Mouse (Mus musculus): ENCODE data around the gene Neo1.
"Not testable (repeated sequence)": the region's sequence is repeated elsewhere in the genome, so short reads cannot be mapped to it uniquely, and the experiment has no call there.

Neo1 gene

GRCm38 (mm10) chr9:58989255-58989928, 46.8 kb downstream of the Neo1 start:
- no peak for DNase-seq (ENCODE audit: inconsistent ontology term)

DNA sequence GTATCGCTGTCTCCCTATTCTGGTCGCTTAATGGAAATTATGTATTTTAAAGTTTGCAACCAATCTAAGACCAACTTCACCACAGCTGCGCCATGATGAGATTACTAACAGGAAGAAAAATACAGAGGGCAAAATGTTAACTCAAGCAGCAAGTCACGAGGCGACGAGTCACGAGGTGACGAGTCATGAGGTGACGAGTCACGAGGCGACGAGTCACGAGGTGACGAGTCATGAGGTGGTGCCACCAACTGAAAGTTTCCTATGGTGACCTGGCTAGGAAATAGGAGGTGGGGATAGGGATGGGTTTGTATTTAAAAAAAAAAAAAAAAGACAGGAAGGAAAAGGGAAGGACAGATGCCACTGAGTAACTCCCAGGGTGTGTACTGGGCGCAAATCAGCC, 57.2 kb downstream of the Neo1 start:
- peak; percentile 60 for DNase-seq (ENCODE audit: inconsistent ontology term)

- DNase-seq (ENCODE audit: inconsistent ontology term) = not testable (repeated sequence)
Observed at GRCm38 (mm10) chr9:58971154-58971553, 65.1 kb downstream of the Neo1 start.

- no peak for DNase-seq (ENCODE audit: inconsistent ontology term)
Observed at GRCm38 (mm10) chr9:58967371-58967770, 68.9 kb downstream of the Neo1 start.

- no peak for DNase-seq (ENCODE audit: inconsistent ontology term)
Observed at GRCm38 (mm10) chr9:58955507-58955906, 80.7 kb downstream of the Neo1 start.

DNA sequence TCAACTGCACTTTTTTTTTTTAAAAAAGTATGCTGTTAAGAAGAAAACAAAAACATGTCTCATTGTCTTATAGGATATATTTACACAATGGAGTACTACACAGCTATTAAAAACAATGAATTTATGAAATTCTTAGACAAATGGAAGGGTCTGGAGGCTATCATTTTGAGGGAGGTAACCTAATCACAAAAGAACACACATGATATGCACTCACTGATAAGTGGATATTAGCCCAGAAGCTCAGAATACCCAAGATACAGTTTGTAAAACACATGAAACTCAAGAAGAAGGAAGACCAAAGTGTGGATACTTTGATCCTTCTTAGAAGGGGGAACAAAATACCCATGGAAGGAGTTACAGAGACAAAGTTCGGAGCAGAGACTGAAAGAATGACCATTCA, 90.3 kb downstream of the Neo1 start:
- DNase-seq (ENCODE audit: inconsistent ontology term) = not testable (repeated sequence)

DNA sequence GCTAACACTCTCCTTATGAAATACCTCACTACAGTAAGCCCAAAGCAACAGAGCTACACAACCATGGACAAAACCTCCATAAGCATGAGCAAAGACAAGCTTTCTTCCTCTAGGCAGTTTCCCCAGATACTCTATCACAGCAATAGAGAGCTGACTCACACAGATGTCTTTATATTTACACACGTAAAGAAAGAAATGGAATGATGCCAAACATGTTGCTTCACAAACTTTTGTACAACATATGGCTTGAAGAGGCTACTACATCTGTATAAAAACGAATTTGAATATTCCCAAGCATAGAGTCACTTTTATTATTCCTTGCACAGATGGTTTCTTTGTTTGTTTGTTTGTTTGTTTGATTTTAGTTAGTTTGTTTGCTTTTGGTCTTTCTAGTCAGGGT, 101.5 kb downstream of the Neo1 start:
- DNase-seq (ENCODE audit: inconsistent ontology term) = no peak

DNA sequence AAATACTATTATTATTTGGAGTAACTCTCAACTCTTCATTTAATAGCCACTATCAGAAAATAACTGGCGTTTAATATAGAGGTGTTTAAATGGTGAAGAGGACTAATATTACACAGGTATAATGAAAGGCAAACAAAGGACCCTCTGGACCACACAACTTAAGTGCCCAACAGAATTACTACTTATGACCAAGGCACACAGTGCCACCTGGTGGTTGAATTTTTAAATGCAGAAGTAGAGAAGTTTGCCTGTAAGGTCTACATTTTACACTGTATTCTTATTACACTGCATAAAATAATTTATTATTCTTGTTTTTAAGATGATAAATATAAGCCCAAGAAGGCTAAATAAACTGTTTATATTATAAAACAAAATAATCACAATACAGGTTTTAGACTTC, 108.1 kb downstream of the Neo1 start:
- DNase-seq (ENCODE audit: inconsistent ontology term) = peak; percentile 36

DNA sequence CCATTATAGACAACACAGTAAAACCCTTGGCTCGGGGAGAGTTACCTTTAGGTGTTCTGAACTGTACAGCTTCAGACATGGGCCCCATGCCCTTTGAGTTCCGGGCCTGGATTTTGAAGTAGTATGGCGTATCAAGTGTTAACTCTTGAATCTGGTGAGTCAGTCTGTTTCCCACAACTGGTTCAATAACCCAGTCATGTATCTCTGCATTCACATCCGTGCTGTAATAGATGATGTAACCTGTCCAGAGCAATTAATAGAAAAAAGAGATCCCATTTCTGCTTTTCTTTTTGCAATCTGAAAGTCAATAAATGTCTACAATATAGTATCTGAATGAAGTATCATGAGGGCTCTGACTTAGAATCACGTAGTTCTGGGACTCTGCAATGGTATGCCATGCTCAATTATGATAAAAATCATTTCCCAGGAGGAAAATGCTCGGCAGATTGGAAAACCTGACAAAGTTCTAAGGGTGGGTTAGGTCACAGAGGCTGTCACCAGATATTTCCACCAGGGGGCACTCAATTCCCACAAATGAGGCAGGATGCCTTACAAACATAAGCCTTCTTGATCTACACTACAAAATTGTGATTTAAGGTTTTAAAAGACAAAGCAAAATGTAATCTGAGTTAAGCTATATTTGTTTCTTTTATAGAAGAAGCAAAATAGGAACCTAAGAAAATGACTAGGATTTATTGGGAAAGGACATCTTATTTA, 133.2 kb downstream of the Neo1 start:
- DNase-seq (ENCODE audit: inconsistent ontology term) = peak; percentile 49

DNA sequence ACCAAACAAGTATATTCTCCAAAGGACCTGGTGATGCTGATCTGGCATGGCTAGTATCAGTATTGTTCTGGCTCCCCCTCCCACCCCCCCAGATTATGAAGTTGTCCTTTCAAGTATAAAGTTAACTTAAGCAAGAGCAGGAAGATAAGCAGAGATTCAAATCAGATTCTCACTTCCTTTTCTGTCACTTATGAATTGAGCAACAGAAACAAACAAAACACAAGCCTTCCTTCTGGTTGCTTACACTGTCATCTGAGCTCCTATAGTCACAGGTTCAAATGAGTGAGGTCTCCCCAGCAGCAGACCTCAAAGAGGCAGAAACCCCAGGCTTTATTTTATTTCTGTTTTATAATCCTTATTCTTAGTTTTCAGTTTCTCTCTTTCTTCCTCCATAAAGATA, 136.6 kb downstream of the Neo1 start:
- DNase-seq (ENCODE audit: inconsistent ontology term) = no peak

- DNase-seq (ENCODE audit: inconsistent ontology term) = no peak
Observed at GRCm38 (mm10) chr9:58891840-58892640, 144.2 kb downstream of the Neo1 start.

DNA sequence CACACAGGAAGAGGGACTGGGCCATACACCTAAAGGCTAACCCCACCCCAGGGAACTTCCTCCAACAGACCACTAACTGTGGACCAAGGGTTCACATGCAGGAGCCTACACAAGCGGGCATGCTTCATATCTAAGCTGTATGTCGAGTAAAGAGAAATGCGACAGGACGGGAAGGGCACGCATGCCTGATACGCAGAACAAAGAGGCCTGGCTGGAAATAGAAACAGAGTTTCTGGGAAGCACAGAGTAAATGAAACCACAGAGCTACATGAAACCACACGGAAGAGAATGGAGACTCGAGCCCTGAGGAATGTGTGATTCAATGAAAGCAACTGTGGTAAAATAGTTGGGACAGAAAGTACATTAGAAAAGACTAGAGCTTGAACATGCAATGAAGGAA, 145.3 kb downstream of the Neo1 start:
- DNase-seq (ENCODE audit: inconsistent ontology term) = no peak

DNA sequence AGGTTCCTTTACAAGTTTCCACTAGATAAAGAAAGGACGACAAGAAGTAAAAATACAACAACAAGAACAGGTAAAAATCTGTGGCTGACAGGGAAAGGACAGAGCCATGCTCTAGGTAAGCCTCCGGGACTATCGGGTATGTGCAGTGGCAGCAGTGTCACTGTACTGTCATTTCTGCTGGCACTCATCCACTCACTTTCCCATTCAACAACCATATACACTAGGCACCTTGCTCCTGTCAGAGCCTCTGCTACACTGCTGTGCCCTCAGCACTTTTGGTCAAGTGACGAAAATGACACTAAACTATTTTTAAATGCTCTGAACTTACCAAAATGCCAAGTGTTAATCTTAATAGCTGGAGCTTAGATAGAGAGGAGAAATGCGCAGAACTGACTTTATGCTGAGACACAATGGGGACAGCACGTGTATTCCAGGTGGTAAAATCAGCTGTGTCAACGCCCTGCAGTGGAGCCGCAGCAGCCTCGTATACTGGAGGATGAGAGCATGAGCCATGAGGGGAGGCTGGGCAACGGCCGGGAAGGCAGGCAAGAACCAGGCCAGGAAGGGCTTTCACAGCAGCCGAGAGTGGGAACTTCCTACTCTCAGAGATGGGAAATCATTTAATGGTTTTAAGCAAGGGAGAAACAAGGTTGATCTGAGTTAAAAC, 146.3 kb downstream of the Neo1 start:
- DNase-seq (ENCODE audit: inconsistent ontology term) = no peak

GRCm38 (mm10) chr9:58882686-58883085, 153.6 kb downstream of the Neo1 start:
- DNase-seq (ENCODE audit: inconsistent ontology term) = peak; percentile 13

- DNase-seq (ENCODE audit: inconsistent ontology term) = no peak
Observed at GRCm38 (mm10) chr9:58879836-58880235, 156.4 kb downstream of the Neo1 start.

GRCm38 (mm10) chr9:58876946-58877625, 159.2 kb downstream of the Neo1 start:
- no peak for DNase-seq (ENCODE audit: inconsistent ontology term)

- no peak for DNase-seq (ENCODE audit: inconsistent ontology term)
Observed at GRCm38 (mm10) chr9:58875439-58875838, 160.8 kb downstream of the Neo1 start.

GRCm38 (mm10) chr9:58874354-58874753, 161.9 kb downstream of the Neo1 start:
- no peak for DNase-seq (ENCODE audit: inconsistent ontology term)

DNA sequence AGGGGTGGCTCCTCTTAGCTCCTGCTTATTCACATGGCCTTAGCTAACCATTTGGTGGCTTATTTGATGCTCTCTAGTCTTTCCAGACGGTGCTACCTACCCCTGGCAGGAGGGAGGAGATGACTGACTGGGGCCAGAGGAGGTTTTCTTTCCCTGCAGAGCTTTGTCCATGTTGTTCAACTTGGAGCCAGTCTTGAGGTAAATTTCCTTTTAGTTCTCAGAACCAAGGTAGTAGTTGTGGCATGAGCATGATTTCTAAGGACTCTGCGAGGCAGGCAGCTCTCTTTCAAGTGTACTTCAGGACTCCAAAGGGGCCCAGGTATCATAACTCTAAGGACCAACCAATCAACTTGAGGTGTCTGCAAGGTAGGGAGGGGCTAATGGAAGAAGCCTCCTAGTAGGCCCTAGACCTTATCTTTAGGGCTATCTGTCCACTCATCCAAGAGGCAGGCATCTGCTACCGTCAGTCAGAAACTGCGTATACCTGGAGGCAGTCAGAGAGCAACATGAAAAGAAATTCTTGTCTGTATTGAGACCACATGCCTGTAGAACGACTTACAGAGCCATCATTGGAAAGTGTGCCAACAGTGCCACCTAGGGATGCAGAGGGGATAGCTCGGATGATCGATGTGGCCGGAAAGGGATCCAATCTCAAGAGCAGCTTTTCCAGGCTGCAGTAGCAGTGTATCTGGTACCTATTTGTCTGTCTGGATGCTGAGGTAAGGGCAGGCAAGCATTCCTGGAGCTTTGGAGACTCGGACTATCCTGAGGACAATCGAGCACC, 162.5 kb downstream of the Neo1 start:
- DNase-seq (ENCODE audit: inconsistent ontology term) = peak; percentile 42

- no peak for DNase-seq (ENCODE audit: inconsistent ontology term)
Observed at GRCm38 (mm10) chr9:58871141-58871540, 165.1 kb downstream of the Neo1 start.

GRCm38 (mm10) chr9:58863826-58864225, 172.4 kb downstream of the Neo1 start:
- DNase-seq (ENCODE audit: inconsistent ontology term) = no peak
